Mouse (Mus musculus) heart, embryonic 10.5 days (tissue): Measurements from ENCODE around the gene Mpv17l2. TPM values are rescaled to one million over a fixed set of nuclear protein-coding genes. Genes with fewer than 3 reads are reported as not detected.

Experiments
- DNase-seq: peaks from one replicate; pipeline ENCODE4 v3.0.0-alpha.2; 2017; ENCODE audit warnings: low spot score
- H3K27ac ChIP-seq: fragments of 300-500 bp; sonication (generic); 2 replicates; pipeline ENCODE4 v1.5.1; 2016; ENCODE audit warnings: mild to moderate bottlenecking
- H3K27me3 ChIP-seq: fragments of 300-500 bp; sonication (generic); 2 replicates; pipeline ENCODE4 v1.6.1; 2016; ENCODE audit warnings: mild to moderate bottlenecking; ENCODE audit not compliant: poor library complexity, insufficient read depth, severe bottlenecking
- H3K36me3 ChIP-seq: fragments of 300-500 bp; sonication (generic); 2 replicates; pipeline ENCODE4 v1.6.1; 2016; ENCODE audit warnings: mild to moderate bottlenecking, moderate library complexity
- H3K4me1 ChIP-seq: fragments of 300-500 bp; sonication (generic); 2 replicates; pipeline ENCODE4 v1.6.1; 2016; ENCODE audit warnings: mild to moderate bottlenecking
- H3K4me3 ChIP-seq: fragments of 300-500 bp; sonication (generic); 2 replicates; pipeline ENCODE4 v1.5.1; 2016; ENCODE audit warnings: mild to moderate bottlenecking, moderate library complexity
- H3K9me3 ChIP-seq: fragments of 300-500 bp; sonication (generic); 2 replicates; pipeline ENCODE4 v1.6.1; 2016; ENCODE audit warnings: mild to moderate bottlenecking, moderate library complexity
- WGBS: fragments of 180-500 bp; shearing (Covaris S2); methylation state at CpG from one replicate; pipeline ENCODE4 v1.1.7; 2016; 5-methylcytosine and 5-hydroxymethylcytosine counted together
- polyA plus RNA-seq: library from polyadenylated mRNA; unstranded; fragments of >200 nt; fragmentation: Nextera tagmentation; extraction: Ambion mirVana; gene quantifications from 2 replicates; pipeline ENCODE4 v1.2.1, GENCODE M21; 2016

Mpv17l2 gene
- polyA plus RNA-seq = 39.0 and 44.6 TPM in 2 replicates

GRCm38 (mm10) chr8:70760775-70761406 is at the start of gene Mpv17l2:
Gene Mpv17l2, minus strand, starts transcription at chr8:70760946.
- WGBS = 2% methylated on average over 55 of the region's 55 CpGs
- no peaks in the 10 kb centered on the region for H3K9me3 ChIP-seq
- H3K27me3 ChIP-seq = 0 out of 2 replicates have a peak, but pooled peaks cover under 1% of the 10 kb centered on the region
- H3K27ac ChIP-seq = peak within 1 kb of the TSS; percentile 90
- peak within 1 kb of the TSS; percentile 84 for H3K4me3 ChIP-seq
- peaks cover 33% of the 10 kb centered on the region for H3K36me3 ChIP-seq
- H3K4me1 ChIP-seq = peaks cover 53% of the 10 kb centered on the region
- peak; percentile 100 for DNase-seq

- WGBS = 71% methylated on average over 8 of the region's 8 CpGs
- Histone ChIP-seq H3K27me3 (peaks cover 76% of the 10 kb centered on the region), H3K27ac (no peak overlapping the region), H3K36me3 (no peaks in the 10 kb centered on the region), H3K4me1 (peaks cover 24% of the 10 kb centered on the region), H3K9me3 (no peaks in the 10 kb centered on the region), H3K4me3 (no peak overlapping the region)
- no peak for DNase-seq
Measured at GRCm38 (mm10) chr8:70808955-70809701, 48.4 kb upstream of the Mpv17l2 start.

GRCm38 (mm10) chr8:70808239-70808638 is 47.5 kb upstream of the Mpv17l2 start, which contains the start of gene Il12rb1:
Gene Il12rb1, plus strand, starts transcription at chr8:70808449.
- no peak within 1 kb of the TSS for H3K4me3 ChIP-seq
- 68% methylated on average over 5 of the region's 5 CpGs for WGBS
- DNase-seq = no peak
- H3K27ac ChIP-seq = no peak within 1 kb of the TSS
- H3K4me1 ChIP-seq = peaks cover 30% of the 10 kb centered on the region
- no peaks in the 10 kb centered on the region for H3K9me3 ChIP-seq
- peaks cover 76% of the 10 kb centered on the region for H3K27me3 ChIP-seq
- H3K36me3 ChIP-seq = no peaks in the 10 kb centered on the region

GRCm38 (mm10) chr8:70807304-70807703 is 46.6 kb upstream of the Mpv17l2 start:
- Histone ChIP-seq H3K9me3 (no peaks in the 10 kb centered on the region), H3K36me3 (no peaks in the 10 kb centered on the region), H3K4me1 (peaks cover 29% of the 10 kb centered on the region), H3K4me3 (no peak overlapping the region), H3K27me3 (peaks cover 79% of the 10 kb centered on the region), H3K27ac (no peak overlapping the region)
- DNase-seq = no peak
- WGBS = 56% methylated on average over 1 of the region's 1 CpGs

- Histone ChIP-seq H3K27ac (no peak overlapping the region), H3K4me3 (no peak overlapping the region), H3K9me3 (no peaks in the 10 kb centered on the region), H3K27me3 (peaks cover 86% of the 10 kb centered on the region), H3K36me3 (no peaks in the 10 kb centered on the region), H3K4me1 (peaks cover 29% of the 10 kb centered on the region)
- no peak for DNase-seq
- WGBS = 67% methylated on average over 4 of the region's 4 CpGs
Measured at GRCm38 (mm10) chr8:70806541-70806940, 45.8 kb upstream of the Mpv17l2 start.

GRCm38 (mm10) chr8:70804481-70805206 is 43.9 kb upstream of the Mpv17l2 start, which contains the start of gene Mast3:
Gene Mast3, minus strand, starts transcription at chr8:70805054.
- Histone ChIP-seq H3K27ac (peak within 1 kb of the TSS; percentile 53), H3K27me3 (peaks cover 88% of the 10 kb centered on the region), H3K4me3 (peak within 1 kb of the TSS; percentile 59), H3K36me3 (no peaks in the 10 kb centered on the region), H3K9me3 (no peaks in the 10 kb centered on the region), H3K4me1 (peaks cover 15% of the 10 kb centered on the region)
- under 1% methylated on average over 45 of the region's 45 CpGs for WGBS
- DNase-seq = peak; percentile 94

- no peak for DNase-seq
- Histone ChIP-seq H3K9me3 (no peaks in the 10 kb centered on the region), H3K27ac (peak overlapping the region; percentile 53), H3K27me3 (peaks cover 88% of the 10 kb centered on the region), H3K4me3 (peak overlapping the region; percentile 59), H3K4me1 (peaks cover 15% of the 10 kb centered on the region), H3K36me3 (no peaks in the 10 kb centered on the region)
- 2% methylated on average over 47 of the region's 47 CpGs for WGBS
Measured at GRCm38 (mm10) chr8:70803761-70804480, 43.2 kb upstream of the Mpv17l2 start.

GRCm38 (mm10) chr8:70802786-70803510 is 42.2 kb upstream of the Mpv17l2 start:
- peaks cover 91% of the 10 kb centered on the region for H3K27me3 ChIP-seq
- 64% methylated on average over 11 of the region's 11 CpGs for WGBS
- no peak for DNase-seq
- H3K9me3 ChIP-seq = no peaks in the 10 kb centered on the region
- peaks cover 19% of the 10 kb centered on the region for H3K4me1 ChIP-seq
- H3K36me3 ChIP-seq = no peaks in the 10 kb centered on the region
- H3K4me3 ChIP-seq = no peak overlapping the region
- no peak overlapping the region for H3K27ac ChIP-seq

- DNase-seq = no peak
- H3K27ac ChIP-seq = no peak overlapping the region
- H3K27me3 ChIP-seq = peaks cover 88% of the 10 kb centered on the region
- H3K4me3 ChIP-seq = no peak overlapping the region
- no peaks in the 10 kb centered on the region for H3K9me3 ChIP-seq
- 81% methylated on average over 1 of the region's 1 CpGs for WGBS
- H3K36me3 ChIP-seq = no peaks in the 10 kb centered on the region
- peaks cover 30% of the 10 kb centered on the region for H3K4me1 ChIP-seq
Measured at GRCm38 (mm10) chr8:70801830-70802229, 41.1 kb upstream of the Mpv17l2 start.

GRCm38 (mm10) chr8:70801156-70801555 is 40.4 kb upstream of the Mpv17l2 start:
- no peak for DNase-seq
- Histone ChIP-seq H3K27ac (peak overlapping the region; percentile 3; the same call in 1 of the 2 replicates), H3K4me3 (no peak overlapping the region), H3K27me3 (peaks cover 88% of the 10 kb centered on the region), H3K9me3 (no peaks in the 10 kb centered on the region), H3K36me3 (no peaks in the 10 kb centered on the region), H3K4me1 (peaks cover 35% of the 10 kb centered on the region)
- 32% methylated on average over 15 of the region's 15 CpGs for WGBS

- Histone ChIP-seq H3K27me3 (peaks cover 88% of the 10 kb centered on the region), H3K4me3 (no peak overlapping the region), H3K27ac (no peak overlapping the region), H3K36me3 (no peaks in the 10 kb centered on the region), H3K9me3 (no peaks in the 10 kb centered on the region), H3K4me1 (peaks cover 35% of the 10 kb centered on the region)
- DNase-seq = no peak
- WGBS = 36% methylated on average over 10 of the region's 10 CpGs
Measured at GRCm38 (mm10) chr8:70800648-70801047, 39.9 kb upstream of the Mpv17l2 start.

- H3K27ac ChIP-seq = no peak overlapping the region
- peak overlapping the region; percentile 68 for H3K4me3 ChIP-seq
- H3K27me3 ChIP-seq = peaks cover 92% of the 10 kb centered on the region
- peaks cover 20% of the 10 kb centered on the region for H3K4me1 ChIP-seq
- WGBS = 12% methylated on average over 15 of the region's 15 CpGs
- no peak for DNase-seq
- no peaks in the 10 kb centered on the region for H3K9me3 ChIP-seq
- H3K36me3 ChIP-seq = no peaks in the 10 kb centered on the region
Measured at GRCm38 (mm10) chr8:70798281-70798680, 37.5 kb upstream of the Mpv17l2 start.
